Mouse (Mus musculus): ENCODE data around the gene Jag1.

Gene Jag1

GRCm38 (mm10) chr2:137099211-137099734, 17.2 kb downstream of the Jag1 start:
- no peak for DNase-seq (ENCODE audit: low spot score)

GRCm38 (mm10) chr2:137098269-137099035, 18.0 kb downstream of the Jag1 start:
- DNase-seq (ENCODE audit: low spot score): no peak

- no peak for DNase-seq (ENCODE audit: low spot score)
Observed at GRCm38 (mm10) chr2:137096981-137097460, 19.4 kb downstream of the Jag1 start.

- no peak for DNase-seq (ENCODE audit: low spot score)
Observed at GRCm38 (mm10) chr2:137094301-137094700, 22.1 kb downstream of the Jag1 start.

GRCm38 (mm10) chr2:137093298-137093630, 23.2 kb downstream of the Jag1 start:
- no peak for DNase-seq (ENCODE audit: low spot score)

GRCm38 (mm10) chr2:137092523-137093297, 23.7 kb downstream of the Jag1 start:
- DNase-seq (ENCODE audit: low spot score): no peak

GRCm38 (mm10) chr2:137091766-137092522, 24.5 kb downstream of the Jag1 start:
- no peak for DNase-seq (ENCODE audit: low spot score)

- DNase-seq (ENCODE audit: low spot score): no peak
Observed at GRCm38 (mm10) chr2:137087705-137088104, 28.7 kb downstream of the Jag1 start.

GRCm38 (mm10) chr2:137086621-137087395, 29.6 kb downstream of the Jag1 start:
- no peak for DNase-seq (ENCODE audit: low spot score)

GRCm38 (mm10) chr2:137085257-137085656, 31.2 kb downstream of the Jag1 start:
- no peak for DNase-seq (ENCODE audit: low spot score)

GRCm38 (mm10) chr2:137082896-137083620, 33.4 kb downstream of the Jag1 start:
- no peak for DNase-seq (ENCODE audit: low spot score)

GRCm38 (mm10) chr2:137081001-137081400, 35.4 kb downstream of the Jag1 start:
- no peak for DNase-seq (ENCODE audit: low spot score)

- no peak for DNase-seq (ENCODE audit: low spot score)
Observed at GRCm38 (mm10) chr2:137080468-137080867, 36.0 kb downstream of the Jag1 start.

- DNase-seq (ENCODE audit: low spot score): no peak
Observed at GRCm38 (mm10) chr2:137079721-137080320, 36.6 kb downstream of the Jag1 start.

GRCm38 (mm10) chr2:137078771-137079170, 37.7 kb downstream of the Jag1 start:
- no peak for DNase-seq (ENCODE audit: low spot score)

GRCm38 (mm10) chr2:137074313-137074620, 42.2 kb downstream of the Jag1 start:
- DNase-seq (ENCODE audit: low spot score): no peak

GRCm38 (mm10) chr2:137073473-137074312, 42.8 kb downstream of the Jag1 start:
- DNase-seq (ENCODE audit: low spot score): no peak

- DNase-seq (ENCODE audit: low spot score): no peak
Observed at GRCm38 (mm10) chr2:137067479-137068110, 48.8 kb downstream of the Jag1 start.

GRCm38 (mm10) chr2:137064513-137064912, 51.9 kb downstream of the Jag1 start:
- DNase-seq (ENCODE audit: low spot score): no peak

Measured in spleen, adult 12 weeks (tissue).